Mouse (Mus musculus) forelimb bud, embryonic 11.5 days (tissue): Measurements from ENCODE around the gene Phf5a.
"Not testable (repeated sequence)": the region's sequence is repeated elsewhere in the genome, so short reads cannot be mapped to it uniquely, and the experiment has no call there.

Experiments used
- DNase-seq: peaks from one replicate; pipeline ENCODE4 v3.0.0-alpha.2; 2012; ENCODE audit warnings: low read depth, low spot score

Gene Phf5a

DNA sequence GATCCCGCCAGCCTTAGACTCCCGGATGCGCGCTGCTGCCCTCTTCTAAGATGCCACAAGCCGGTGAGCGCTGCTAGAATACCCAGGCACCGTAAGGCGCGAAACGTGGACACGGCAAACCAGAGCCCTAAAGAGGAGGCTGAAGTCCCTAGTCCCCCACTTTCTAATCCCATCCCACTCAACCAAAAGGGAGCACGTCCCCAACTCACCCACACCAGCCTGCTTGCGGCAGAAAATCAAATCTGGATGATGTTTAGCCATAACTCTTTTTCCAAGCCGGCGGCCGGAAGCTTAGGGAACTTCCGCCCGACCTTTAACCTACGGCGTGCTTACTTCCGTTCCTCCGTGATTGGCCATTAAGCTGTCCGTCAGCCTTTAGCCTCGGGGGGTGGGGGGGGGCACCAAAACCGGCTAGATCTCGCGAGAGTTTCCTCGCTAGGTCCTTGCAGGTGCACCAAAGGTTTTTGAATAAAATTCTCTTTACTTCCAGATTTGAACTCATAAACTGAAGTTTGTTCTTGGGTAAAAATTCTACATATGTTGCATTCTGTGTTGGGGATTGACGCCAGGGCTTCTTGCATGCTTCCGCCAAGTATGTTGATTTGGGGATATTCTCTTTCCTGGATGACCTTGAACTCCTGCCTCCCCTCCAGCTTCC lies at the start of gene Phf5a:
Phf5a (minus strand) TSS at position 308 of the 658 bp plus-strand sequence.
- peak; percentile 97 for DNase-seq

GRCm38 (mm10) chr15:81921255-81921654 lies 49.5 kb upstream of the Phf5a start:
- no peak for DNase-seq

DNA sequence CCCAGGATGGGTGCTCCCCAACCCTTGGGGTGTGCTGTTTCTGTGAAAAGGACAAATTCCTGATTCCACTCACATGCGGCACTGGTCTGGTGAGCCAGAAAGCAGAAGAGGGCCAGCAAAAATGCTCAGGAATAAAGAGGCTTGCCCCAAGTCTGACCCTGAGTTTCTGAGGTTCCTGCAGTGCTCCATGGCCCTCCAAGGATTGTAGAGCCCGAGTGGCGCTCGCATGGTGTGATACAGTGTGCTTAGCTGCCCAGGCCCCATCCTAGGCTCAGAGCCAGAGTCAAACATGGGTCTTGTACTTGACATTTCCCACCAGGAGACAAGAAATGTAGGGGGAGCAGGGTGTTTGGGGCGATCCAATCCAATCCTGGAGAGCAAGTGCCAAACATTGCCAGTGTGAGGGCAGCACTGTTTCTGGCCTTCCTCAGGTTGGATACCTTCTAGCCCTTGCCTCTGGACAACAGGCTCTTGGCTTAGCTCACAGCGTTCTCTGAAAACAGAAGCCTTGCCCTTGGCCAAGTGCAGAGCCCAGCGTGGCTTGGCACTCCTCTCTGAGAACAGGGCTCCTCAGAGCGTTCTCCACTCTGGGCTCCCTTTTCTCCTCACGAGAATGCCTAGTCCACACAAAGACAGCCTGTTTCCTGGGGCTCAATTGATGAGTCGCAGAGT lies 49.0 kb upstream of the Phf5a start:
- DNase-seq, result no peak

DNA sequence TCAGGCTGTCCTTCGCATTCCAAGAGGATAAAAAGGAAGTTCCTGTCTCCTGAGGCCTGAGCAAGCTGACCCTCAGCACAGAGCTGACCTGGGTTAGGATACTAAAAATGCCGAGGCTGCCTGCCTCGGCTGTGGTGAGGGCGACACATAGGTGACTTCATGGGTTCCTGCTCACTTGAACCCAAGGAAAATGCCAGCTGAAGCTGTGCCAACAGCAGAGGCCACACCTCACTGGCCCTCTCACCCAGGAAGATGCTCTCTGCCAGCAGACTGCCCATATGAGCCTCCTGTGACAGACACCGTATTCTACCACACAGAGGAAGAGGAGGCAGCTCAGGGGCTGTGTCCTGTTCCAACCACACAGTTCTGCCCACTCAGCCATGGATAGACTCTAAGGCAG lies 47.4 kb upstream of the Phf5a start:
- no peak for DNase-seq

GRCm38 (mm10) chr15:81917621-81918463 lies 46.1 kb upstream of the Phf5a start:
- peak; percentile 55 for DNase-seq

- DNase-seq, result no peak
Observed at GRCm38 (mm10) chr15:81917201-81917600, 45.5 kb upstream of the Phf5a start.

DNA sequence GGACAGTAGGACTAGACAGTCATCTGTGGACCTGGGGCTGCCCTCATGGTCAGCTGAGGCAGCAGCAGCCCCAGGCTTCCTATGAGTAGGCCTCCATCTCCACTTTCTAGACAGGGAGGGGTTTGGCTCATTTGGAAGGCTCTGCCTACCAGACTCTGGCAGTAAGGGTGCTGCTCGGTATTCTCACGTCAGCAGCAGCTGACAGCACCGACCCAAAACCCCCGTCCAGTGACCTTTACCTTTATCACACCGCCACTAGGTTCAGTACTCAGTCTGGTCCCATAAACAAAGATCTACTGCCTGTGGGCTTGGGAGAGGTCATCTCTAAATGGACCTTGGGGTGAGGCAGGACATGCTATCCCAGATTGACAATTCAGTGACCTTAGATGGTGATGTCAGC lies 44.0 kb upstream of the Phf5a start:
- no peak for DNase-seq

DNA sequence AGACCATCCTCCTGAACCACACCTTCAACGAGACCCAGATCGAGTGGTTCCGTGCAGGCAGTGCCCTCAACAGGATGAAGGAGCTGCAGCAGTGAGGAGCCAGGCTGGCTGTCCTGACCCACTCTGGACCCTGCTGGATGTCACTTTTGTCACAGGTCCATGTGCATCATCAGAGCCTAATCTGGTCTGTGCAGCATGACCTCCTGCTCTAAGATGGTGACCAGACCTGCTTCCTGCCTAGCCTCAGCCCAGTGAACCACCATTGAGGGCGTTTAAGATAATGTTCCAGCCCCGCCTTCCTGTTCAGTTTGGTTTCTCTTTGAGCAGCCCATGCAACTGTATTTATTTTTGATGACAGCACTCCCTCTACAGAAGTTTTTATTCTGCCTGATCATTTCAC lies 43.0 kb upstream of the Phf5a start:
- DNase-seq, result no peak

DNA sequence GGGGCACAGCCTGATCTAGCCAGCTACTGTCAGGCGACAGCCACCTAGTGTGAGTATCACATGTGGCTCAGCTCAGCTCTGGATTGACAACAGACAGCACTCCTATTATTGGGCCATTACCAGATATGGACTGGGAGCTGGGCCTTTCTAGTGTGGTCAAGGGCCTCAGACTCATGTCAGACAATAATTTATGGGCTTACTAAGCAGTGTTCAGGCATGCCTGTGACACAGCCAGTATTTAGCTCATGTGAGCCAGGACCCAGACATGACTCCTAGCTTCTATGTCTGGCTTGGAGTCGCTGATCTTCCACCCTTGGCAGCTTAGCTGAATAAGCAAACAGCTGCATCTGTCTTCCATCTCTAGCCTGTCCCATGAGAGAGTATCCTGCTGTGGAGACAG lies 40.8 kb upstream of the Phf5a start:
- no peak for DNase-seq

- DNase-seq, result not testable (repeated sequence)
Observed at GRCm38 (mm10) chr15:81908767-81909166, 37.1 kb upstream of the Phf5a start.

DNA sequence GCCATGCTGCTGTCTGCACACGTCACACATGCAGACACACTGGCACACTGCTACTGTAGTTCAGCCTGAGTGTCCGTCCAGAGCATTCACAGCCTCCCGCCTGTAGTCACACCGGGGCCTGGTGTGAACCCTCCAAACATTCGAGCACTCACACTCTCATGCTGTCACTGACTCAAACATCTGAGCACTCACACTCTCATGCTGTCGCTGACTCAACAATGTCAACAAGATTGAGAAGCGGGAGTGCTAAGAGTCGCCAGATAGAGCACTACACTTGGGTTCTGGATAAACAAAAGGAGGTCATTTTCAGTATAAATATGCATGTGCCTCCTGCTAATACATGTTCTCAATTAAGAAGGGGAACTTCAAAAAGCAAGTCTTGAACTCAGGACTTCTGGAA lies 36.2 kb upstream of the Phf5a start:
- no peak for DNase-seq

DNA sequence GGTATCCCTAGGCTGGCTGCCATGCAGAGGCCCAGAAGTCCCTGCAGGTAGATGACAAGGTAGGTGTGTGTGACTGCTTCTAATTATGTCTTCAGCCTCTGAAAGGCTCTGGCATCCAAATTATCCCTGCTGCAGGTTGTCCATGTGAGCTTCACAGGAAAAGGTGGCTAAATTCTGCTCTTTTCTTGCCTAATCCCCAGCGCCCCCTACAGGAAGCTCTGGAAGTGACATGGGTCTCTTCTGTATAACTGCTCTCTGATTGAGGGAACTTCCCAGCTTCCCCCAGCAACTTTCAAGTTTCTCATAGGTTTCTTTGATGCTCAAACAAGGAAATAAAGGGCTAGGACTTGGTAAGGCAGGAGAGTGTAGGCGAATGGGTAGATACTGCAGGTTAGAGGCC lies 33.2 kb upstream of the Phf5a start:
- peak; percentile 57 for DNase-seq

DNA sequence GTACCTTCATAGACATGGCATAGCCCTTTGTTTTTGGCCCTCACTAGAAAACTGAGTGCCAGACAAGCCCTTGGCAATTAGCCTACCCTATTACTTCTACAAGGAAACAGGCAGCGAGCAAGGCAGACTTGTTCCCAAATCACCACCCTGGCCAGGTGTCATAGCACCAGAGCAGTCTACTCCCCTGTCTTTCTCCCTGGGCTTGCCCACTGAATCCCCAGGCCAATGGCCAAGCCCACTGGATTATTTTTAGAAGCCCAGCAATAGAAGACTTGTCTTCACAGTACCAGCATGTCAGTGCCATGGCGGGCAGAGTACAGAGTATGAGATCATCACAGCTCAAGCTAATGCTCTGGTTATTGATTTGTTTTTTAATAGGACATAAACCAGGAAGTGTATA lies 27.0 kb upstream of the Phf5a start:
- no peak for DNase-seq

DNA sequence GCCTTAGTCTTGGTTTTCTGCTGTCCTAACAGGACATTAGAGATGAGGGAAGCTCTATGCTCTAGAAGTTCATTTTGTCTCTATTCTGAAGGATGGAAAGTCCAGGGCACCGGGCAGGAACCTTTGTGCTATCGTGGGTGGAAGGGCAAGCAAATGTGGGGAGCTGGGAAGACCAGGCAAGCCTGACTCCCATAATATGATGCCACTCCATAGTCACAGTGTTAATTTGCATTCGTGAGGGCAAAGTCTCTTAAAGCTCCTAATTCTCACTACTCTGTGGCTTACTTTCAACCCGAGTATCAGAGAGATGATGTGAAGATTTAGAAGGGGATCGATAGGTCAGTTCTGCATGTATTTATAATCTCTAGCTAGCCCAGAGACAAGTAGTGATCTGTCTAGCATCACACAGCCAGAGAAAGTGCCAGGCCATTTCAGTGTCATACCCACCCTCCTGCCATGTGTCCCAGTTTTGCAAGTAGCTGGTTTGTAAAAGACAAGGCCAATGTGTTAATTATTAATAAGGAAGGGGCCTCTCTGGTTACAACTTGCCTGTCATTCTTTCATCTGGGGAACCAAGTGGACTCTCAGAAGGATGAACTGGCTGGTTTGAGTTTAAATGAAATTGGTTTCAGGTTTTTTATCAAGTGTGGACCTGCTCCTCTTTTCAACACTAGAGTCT lies 26.0 kb upstream of the Phf5a start:
- DNase-seq, result no peak

DNA sequence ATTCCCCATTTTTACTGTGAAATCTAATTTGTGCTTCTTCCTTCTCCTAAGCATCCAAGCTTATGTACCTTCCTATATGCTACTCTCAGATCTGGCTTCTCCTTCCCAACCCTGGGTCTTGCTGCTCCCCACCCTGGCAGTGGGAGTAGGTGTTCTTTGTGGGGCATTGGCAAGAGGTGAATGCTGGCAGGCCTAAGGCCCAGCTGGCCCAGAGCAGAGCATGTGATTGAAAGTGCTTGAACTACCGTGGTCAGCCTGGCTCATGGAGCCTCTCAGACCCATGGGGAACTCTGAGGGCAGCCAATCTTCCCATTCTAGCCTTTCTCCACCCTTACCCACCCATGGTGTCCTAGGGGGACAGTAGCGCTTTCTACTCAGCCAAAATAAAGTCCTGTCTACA lies 24.7 kb upstream of the Phf5a start:
- no peak for DNase-seq

DNA sequence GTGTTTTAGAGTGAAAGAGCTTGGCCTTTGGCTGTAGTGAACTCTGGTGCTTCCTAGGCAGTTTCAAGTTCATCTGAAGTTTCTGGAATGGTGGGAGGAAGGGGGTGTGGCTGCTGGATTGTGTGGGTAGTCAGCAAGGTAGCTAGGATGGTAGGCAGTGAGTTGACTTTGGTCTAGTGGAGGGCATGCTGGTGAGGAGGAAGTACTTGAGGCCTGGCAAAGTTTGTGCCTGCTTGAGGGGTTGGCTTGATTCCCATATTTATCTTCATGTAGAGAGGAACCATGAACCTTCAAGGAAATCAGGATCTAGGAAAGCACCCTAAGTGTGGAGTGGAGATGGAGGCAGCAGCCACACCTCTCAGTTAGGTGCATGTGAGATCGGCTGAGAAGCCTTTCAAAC lies 22.3 kb upstream of the Phf5a start:
- DNase-seq, result no peak

DNA sequence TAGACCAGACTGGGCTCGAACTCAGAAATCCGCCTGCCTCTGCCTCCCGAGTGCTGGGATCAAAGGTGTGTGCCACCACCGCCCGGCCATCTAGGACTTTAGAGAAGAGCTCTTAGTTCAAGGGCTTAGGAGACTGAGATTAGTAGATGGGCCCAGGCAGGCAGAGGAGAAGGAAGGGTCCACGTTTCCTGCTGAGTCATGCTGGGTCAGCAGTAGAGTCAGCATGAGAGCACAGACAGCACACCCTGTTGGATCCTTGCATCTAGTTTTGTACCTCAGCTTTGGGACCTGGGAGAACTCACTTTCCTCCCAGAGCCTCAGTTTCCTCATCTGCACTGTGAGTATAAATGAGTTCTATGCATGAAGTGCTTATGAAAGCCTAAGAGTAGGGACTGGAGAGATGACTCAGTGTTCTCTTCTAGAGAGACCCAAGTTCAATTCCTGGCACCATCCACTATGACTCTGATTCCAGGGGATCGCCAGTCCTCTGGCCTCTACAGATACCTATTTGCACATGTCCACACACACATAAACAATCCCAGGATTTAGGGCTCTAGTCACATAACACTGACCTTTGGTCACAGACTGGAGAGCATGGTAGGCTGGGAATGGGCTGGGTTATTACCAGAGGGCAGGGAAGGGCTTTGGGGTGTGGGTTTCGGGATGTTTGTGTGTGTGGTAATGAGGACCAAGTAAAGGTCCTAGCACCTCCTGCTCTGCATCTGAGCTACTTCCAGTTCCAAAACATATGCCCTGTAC lies 20.3 kb upstream of the Phf5a start:
- DNase-seq, result no peak

DNA sequence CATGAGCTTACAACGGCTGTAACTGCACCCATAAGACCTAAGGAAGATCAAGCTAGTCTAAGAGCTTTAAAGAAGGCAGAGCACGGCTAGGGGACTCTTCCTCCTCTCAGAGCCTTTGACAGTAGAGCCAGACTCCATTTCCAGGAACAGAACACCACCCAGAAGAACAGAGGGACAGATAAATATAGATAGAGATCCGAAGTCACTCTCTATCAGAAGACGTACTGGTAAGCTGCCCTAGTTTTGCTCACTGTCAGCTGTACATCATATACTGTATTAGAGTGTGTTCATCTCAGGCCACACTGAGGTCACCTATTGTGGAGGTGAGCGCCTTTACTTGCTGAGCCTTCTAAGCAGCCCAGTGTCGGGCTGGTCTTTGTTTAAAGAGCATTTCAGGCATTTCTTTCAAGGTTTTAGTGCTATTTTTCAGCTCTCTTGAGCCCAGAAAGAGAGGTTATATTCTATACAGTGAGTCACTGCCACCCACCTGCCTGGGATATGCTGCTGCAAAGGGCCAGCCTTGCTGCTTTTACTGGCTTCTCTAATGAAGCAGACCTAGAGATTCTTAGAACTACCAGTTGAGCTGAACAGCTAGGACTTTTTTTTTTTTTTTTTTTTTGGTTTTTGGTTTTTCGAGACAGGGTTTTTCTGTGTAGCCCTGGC lies 19.6 kb upstream of the Phf5a start:
- DNase-seq, result no peak

DNA sequence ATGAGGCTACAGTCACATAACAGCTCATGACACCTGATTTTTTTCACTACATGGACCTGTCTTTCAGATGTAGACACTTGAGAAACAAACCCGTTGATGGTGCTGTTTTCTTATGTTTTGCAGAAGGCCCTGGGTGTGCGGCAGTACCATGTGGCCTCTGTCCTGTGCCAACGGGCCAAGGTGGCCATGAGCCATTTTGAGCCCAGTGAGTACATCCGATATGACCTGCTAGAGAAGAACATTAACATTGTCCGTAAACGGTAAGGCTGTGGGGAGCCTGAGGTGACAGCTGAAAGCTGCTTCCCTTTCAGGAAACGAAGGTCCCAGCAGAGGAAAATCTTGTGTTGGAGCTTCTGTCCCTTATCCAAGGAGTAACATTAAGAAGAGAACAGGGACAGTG lies 17.5 kb upstream of the Phf5a start:
- no peak for DNase-seq

DNA sequence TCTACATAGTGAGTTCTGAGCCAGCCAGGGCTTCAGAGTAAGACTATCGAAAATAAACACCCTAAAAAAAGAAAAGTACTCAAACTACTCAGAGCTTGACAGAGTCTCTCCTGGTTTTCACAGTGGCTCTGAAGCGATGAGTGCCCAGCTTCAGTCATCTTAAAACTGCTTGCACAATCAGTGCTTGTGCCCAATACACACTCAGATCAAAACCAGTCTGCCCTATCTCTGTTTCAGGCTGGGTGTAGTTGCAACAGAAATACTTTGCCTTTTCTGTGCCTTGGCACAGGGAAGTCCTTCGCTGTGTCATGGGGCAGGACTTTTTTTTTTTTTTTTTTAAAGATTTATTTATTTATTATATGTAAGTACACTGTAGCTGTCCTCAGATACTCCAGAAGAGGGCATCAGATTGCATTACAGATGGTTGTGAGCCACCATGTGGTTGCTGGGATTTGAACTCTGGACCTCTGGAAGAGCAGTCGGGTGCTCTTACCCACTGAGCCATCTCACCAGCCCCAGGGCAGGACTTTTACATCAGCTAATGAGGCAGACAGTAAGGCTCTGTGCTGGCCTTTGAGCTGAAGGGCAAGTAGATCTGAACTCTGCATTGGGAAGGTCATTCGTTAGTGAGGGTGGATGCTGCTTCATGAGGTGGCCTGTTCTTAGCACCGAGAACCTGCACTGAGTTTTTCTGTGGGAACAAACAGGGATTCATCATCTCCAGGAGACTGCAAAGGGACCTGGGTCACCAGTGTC lies 15.3 kb upstream of the Phf5a start:
- no peak for DNase-seq
